ENCODE assay signal across 10 mouse cellular contexts in genomic region chr5:21217453-21218294, GRCm38 (mm10). TPM values are rescaled to one million over a fixed set of nuclear protein-coding genes. Genes with fewer than 3 reads are reported as not detected.
DNase-seq lines count a peak whose midpoint lies in the region; ATAC-seq and TF ChIP-seq lines count a peak whose summit lies in the region.
"Had no signal": no experiment of that assay in that cellular context is flagged by ENCODE, and none has a peak within 500 bp of the region (broad histone marks: within the 10 kb centered on the region; RNA-seq: fewer than 3 reads in every experiment).

No protein-coding gene starts in this region.

- H3K9me3 ChIP-seq in midbrain, postnatal 0 days (ENCODE audit: low read length): no peaks in the 10 kb centered on the region
- no peaks in the 10 kb centered on the region for H3K9me3 ChIP-seq in midbrain, embryonic 16.5 days (replicated peaks; ENCODE audit: control insufficient read depth, low read length, poor library complexity, severe bottlenecking)
- H3K9me3 ChIP-seq in liver, embryonic 15.5 days (replicated peaks): no peaks in the 10 kb centered on the region
- no peaks in the 10 kb centered on the region for H3K9me3 ChIP-seq in stomach, embryonic 15.5 days
- H3K9me3 ChIP-seq: midbrain, embryonic 10.5 days had no signal

- no peak overlapping the region for H3K4me3 ChIP-seq in midbrain, postnatal 0 days (ENCODE audit: low read depth, low read length)
- H3K4me3 ChIP-seq in midbrain, embryonic 16.5 days (ENCODE audit: low read depth, low read length): no peak overlapping the region
- no peak overlapping the region for H3K4me3 ChIP-seq in liver, embryonic 15.5 days (replicated peaks)
- H3K4me3 ChIP-seq in stomach, embryonic 15.5 days (replicated peaks): no peak overlapping the region
- no peak overlapping the region for H3K4me3 ChIP-seq in cerebellum, adult 2 months (replicated peaks; ENCODE audit: insufficient read depth, low read depth, low read length)
- H3K4me3 ChIP-seq: gastrocnemius, adult 2 months; midbrain, embryonic 10.5 days had no signal

- intact Hi-C loops in gastrocnemius, postnatal 14 days (cut with DNase I; ENCODE audit: low total_unique reads): no loop called here

- DNase-seq in midbrain, postnatal 0 days (ENCODE audit: low spot score): peak; percentile 3
- peak; percentile 48 for DNase-seq in c-Kit-positive CD71-positive TER-119-positive erythroid progenitor cells, embryonic 14.5 days (ENCODE audit: low spot score)
- DNase-seq in gastrocnemius, postnatal 14 days: no peak
- no peak for DNase-seq in cerebellum, adult 2 months
- DNase-seq: gastrocnemius, adult 2 months; heart, postnatal 10 days had no signal

- no peak for TF ChIP-seq CTCF in midbrain, postnatal 0 days (IDR thresholded peaks at IDR 0.05)
- TF ChIP-seq CTCF in cerebellum, adult 2 months (IDR thresholded peaks at IDR 0.05; ENCODE audit: borderline replicate concordance, insufficient read depth, low read depth, low read length): no peak

- H3K36me3 ChIP-seq in midbrain, postnatal 0 days (ENCODE audit: insufficient read depth, low read length): no peaks in the 10 kb centered on the region
- H3K36me3 ChIP-seq in midbrain, embryonic 16.5 days (ENCODE audit: control insufficient read depth, insufficient read depth, low read length): no peaks in the 10 kb centered on the region
- H3K36me3 ChIP-seq in liver, embryonic 15.5 days (replicated peaks): no peaks in the 10 kb centered on the region
- H3K36me3 ChIP-seq in stomach, embryonic 15.5 days: no peaks in the 10 kb centered on the region
- H3K36me3 ChIP-seq: midbrain, embryonic 10.5 days had no signal

- no peak overlapping the region for H3K27ac ChIP-seq in midbrain, postnatal 0 days (ENCODE audit: low read depth, low read length)
- H3K27ac ChIP-seq in midbrain, embryonic 16.5 days (ENCODE audit: low read length): no peak overlapping the region
- H3K27ac ChIP-seq in liver, embryonic 15.5 days (replicated peaks): no peak overlapping the region
- no peak overlapping the region for H3K27ac ChIP-seq in stomach, embryonic 15.5 days
- H3K27ac ChIP-seq in cerebellum, adult 2 months (ENCODE audit: insufficient read depth, low read length): no peak overlapping the region
- H3K27ac ChIP-seq: gastrocnemius, adult 2 months; midbrain, embryonic 10.5 days had no signal

- no peaks in the 10 kb centered on the region for H3K27me3 ChIP-seq in midbrain, postnatal 0 days (ENCODE audit: insufficient read depth, low read length)
- no peaks in the 10 kb centered on the region for H3K27me3 ChIP-seq in midbrain, embryonic 16.5 days (ENCODE audit: control insufficient read depth, insufficient read depth, low read depth, low read length)
- H3K27me3 ChIP-seq in liver, embryonic 15.5 days: no peaks in the 10 kb centered on the region
- H3K27me3 ChIP-seq in stomach, embryonic 15.5 days (replicated peaks): no peaks in the 10 kb centered on the region
- H3K27me3 ChIP-seq in cerebellum, adult 2 months (ENCODE audit: control insufficient read depth, insufficient read depth, low read length): no peaks in the 10 kb centered on the region

- no peak overlapping the region for H3K9ac ChIP-seq in midbrain, postnatal 0 days (replicated peaks; ENCODE audit: low read length, poor library complexity, severe bottlenecking)
- no peak overlapping the region for H3K9ac ChIP-seq in midbrain, embryonic 16.5 days (ENCODE audit: low read depth, low read length)
- no peak overlapping the region for H3K9ac ChIP-seq in liver, embryonic 15.5 days
- no peak overlapping the region for H3K9ac ChIP-seq in stomach, embryonic 15.5 days

- ATAC-seq in midbrain, postnatal 0 days (ENCODE audit: low FRiP score): no peak
- no peak for ATAC-seq in midbrain, embryonic 16.5 days
- peak; percentile 86 for ATAC-seq in liver, embryonic 15.5 days (ENCODE audit: insufficient read depth)
- peak; percentile 58; the same call in 1 of the 2 replicates for ATAC-seq in stomach, embryonic 15.5 days (ENCODE audit: insufficient read depth, low FRiP score, low read depth)

- no peak overlapping the region for H3K4me2 ChIP-seq in midbrain, postnatal 0 days (ENCODE audit: low read depth, low read length, poor library complexity, severe bottlenecking)
- no peak overlapping the region for H3K4me2 ChIP-seq in midbrain, embryonic 16.5 days (ENCODE audit: low read length)
- H3K4me2 ChIP-seq in liver, embryonic 15.5 days: peak overlapping the region; percentile 23; the same call in 1 of the 2 replicates
- H3K4me2 ChIP-seq in stomach, embryonic 15.5 days: no peak overlapping the region; the same call in 1 of the 2 replicates

- WGBS in midbrain, postnatal 0 days: 82% methylated on average over 14 of the region's 14 CpGs
- WGBS in midbrain, embryonic 16.5 days: 85% methylated on average over 14 of the region's 14 CpGs
- 19% methylated on average over 14 of the region's 14 CpGs for WGBS in liver, embryonic 15.5 days (ENCODE audit: insufficient replicate concordance)
- WGBS in stomach, embryonic 15.5 days: 53% methylated on average over 14 of the region's 14 CpGs
- 86% methylated on average over 14 of the region's 14 CpGs for WGBS in cerebellum, adult 2 months

- TF ChIP-seq POLR2A in cerebellum, adult 2 months (IDR thresholded peaks at IDR 0.05; ENCODE audit: borderline replicate concordance, insufficient read depth, low read length): no peak

- no peaks in the 10 kb centered on the region for H3K4me1 ChIP-seq in midbrain, postnatal 0 days (ENCODE audit: insufficient read depth, low read length)
- H3K4me1 ChIP-seq in midbrain, embryonic 16.5 days (ENCODE audit: control insufficient read depth, insufficient read depth, low read length): no peaks in the 10 kb centered on the region
- H3K4me1 ChIP-seq in liver, embryonic 15.5 days (replicated peaks): peaks cover 27% of the 10 kb centered on the region
- 0 out of 2 replicates have a peak, but pooled peaks cover 4% of the 10 kb centered on the region for H3K4me1 ChIP-seq in stomach, embryonic 15.5 days
- no peaks in the 10 kb centered on the region for H3K4me1 ChIP-seq in cerebellum, adult 2 months (ENCODE audit: control insufficient read depth, insufficient read depth, low read length)
- H3K4me1 ChIP-seq: midbrain, embryonic 10.5 days had no signal

RNA-seq across cellular contexts. Expression of gene Gsap, which starts 31.6 kb away (rescaled TPM):
- 7.2 and 8.2 TPM in 2 replicates for total RNA-seq in midbrain, postnatal 0 days (2014; rRNA removed)
- 5.3 and 5.6 TPM in 2 replicates for polyA plus RNA-seq in midbrain, postnatal 0 days (2015; fragmentation: Nextera tagmentation; extraction: Ambion mirVana)
- 10.6 and 12.4 TPM in 2 replicates for polyA plus RNA-seq in midbrain, embryonic 16.5 days (2015; fragmentation: Nextera tagmentation; extraction: Ambion mirVana)
- polyA plus RNA-seq in liver, embryonic 15.5 days (2015; fragmentation: Nextera tagmentation; extraction: Ambion mirVana): 1.9 and 2.2 TPM in 2 replicates
- 2.5 and 2.9 TPM in 2 replicates for polyA plus RNA-seq in stomach, embryonic 15.5 days (2015; fragmentation: Nextera tagmentation; extraction: Ambion mirVana)
- total RNA-seq in gastrocnemius, postnatal 14 days (2021): 1 to 10 TPM; 2.1 to 2.4 TPM
- polyA plus RNA-seq in cerebellum, adult 2 months (2012; rRNA removed): 13.9 and 15.1 TPM in 2 replicates

Comparison
In these comparisons a context has a peak if more than half of its experiments do, and no peak if none do; other contexts are left out.
1. ATAC-seq: peak in liver, embryonic 15.5 days (single experiment) and stomach, embryonic 15.5 days (single experiment); none in midbrain, postnatal 0 days (single experiment) and midbrain, embryonic 16.5 days (single experiment).
2. DNase-seq: peak in midbrain, postnatal 0 days (single experiment) and c-Kit-positive CD71-positive TER-119-positive erythroid progenitor cells, embryonic 14.5 days (single experiment); none in gastrocnemius, postnatal 14 days (single experiment) and cerebellum, adult 2 months (0 of 2).